Mouse (Mus musculus): ENCODE results near the gene Olfr746.

The Olfr746 gene

GRCm38 (mm10) chr14:50646783-50647182, at the start of gene Olfr746:
Gene Olfr746, plus strand, starts transcription at chr14:50647083.
- DNase-seq = no peak

- DNase-seq = no peak
Measured at GRCm38 (mm10) chr14:50614579-50614978, 32.3 kb upstream of the Olfr746 start, which contains the start of gene Olfr744. Gene Olfr744, plus strand, starts transcription at chr14:50614879.

- DNase-seq = no peak
Measured at GRCm38 (mm10) chr14:50639088-50639487, 7.8 kb upstream of the Olfr746 start, which contains the start of gene Olfr745. Gene Olfr745, plus strand, starts transcription at chr14:50639388.

GRCm38 (mm10) chr14:50693106-50693505, 46.2 kb downstream of the Olfr746 start, which contains the start of gene Olfr747:
Gene Olfr747, minus strand, starts transcription at chr14:50693206.
- no peak for DNase-seq

Measured in kidney, postnatal 14 days (tissue).